Mouse (Mus musculus): ENCODE measurements around the gene Tex22.
A peak's percentile ranks its signal among the peaks of the same experiment; 100 is the strongest.

Gene Tex22

GRCm38 (mm10) chr12:113056089-113056488 lies 18.2 kb upstream of the Tex22 start:
- no peak for DNase-seq (ENCODE audit: low spot score in 2 of 2)

DNA sequence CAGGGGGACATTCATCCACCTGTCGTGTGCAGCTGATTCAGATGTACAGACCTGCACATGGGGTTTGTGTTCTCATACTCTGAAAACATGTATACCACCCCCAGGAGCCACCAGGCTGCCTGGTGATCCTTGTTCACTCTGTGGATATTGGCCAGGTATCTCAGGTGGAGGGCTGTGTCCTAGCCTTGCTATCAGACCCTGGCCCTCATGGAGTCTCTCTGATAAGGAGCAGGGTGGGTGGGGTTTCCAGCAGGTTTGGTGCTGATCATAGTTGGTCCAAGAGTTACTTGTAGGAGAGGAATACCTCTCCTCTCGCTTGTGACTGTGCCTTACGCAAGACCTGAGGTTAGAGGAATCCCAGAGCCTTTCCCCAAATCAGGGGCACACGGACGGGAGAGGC lies 14.1 kb upstream of the Tex22 start:
- no peak for DNase-seq (ENCODE audit: low spot score in 2 of 2)

DNA sequence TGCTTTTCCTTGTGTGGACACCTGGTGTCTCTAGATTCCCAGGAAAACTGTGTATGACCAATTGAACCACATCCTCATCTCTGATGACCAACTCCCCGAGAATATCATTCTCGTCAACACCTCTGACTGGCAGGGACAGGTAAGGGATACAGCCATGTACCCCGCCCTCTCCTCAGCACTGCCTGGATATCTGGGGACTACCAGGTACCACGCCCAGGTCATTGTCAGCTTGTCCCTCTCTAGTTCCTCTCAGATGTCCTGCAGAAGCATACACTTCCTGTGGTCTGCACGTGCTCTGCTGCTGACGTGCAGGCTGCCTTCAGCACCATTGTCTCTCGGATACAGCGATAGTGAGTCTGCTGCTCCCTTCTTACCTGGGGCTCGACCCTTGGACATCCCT lies 12.7 kb upstream of the Tex22 start:
- no peak for DNase-seq (ENCODE audit: low spot score in 2 of 2)

DNA sequence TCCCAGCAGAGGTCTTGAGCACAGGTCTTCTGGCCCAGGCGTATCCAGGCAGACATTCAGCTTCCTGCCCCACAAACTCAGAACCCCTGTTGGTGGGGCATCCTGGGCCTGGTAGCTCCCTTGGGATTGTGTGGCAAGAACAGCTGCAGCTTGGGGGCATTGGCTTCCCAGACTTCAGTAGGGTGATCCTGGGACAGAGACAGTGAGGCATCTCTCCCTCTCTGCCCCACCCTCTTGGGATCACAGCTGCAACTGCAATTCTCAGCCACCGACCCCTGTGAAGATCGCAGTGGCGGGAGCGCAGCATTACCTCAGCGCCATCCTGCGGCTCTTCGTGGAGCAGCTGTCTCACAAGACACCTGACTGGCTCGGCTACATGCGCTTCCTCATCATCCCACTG lies 12.1 kb upstream of the Tex22 start:
- no peak for DNase-seq (ENCODE audit: low spot score in 2 of 2)

DNA sequence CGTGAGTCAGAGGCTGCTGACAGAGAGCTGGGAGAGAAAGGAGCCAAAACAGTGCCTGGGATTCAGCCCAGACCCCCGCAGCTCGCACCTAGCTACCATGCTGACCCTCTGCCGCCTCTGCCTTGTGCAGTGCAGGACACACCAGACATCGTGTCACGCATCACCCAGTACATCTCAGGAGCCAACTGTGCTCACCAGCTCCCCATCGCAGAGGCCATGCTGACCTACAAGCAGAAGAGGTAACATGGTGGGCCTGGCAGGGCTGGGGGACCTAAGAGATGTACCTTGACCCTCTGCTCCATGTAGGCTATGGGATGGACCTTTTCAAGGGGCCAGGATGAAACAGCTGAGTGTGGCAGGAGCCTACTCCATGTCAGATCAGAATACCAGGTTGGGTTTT lies 10.6 kb upstream of the Tex22 start:
- no peak for DNase-seq (ENCODE audit: low spot score in 2 of 2)

DNA sequence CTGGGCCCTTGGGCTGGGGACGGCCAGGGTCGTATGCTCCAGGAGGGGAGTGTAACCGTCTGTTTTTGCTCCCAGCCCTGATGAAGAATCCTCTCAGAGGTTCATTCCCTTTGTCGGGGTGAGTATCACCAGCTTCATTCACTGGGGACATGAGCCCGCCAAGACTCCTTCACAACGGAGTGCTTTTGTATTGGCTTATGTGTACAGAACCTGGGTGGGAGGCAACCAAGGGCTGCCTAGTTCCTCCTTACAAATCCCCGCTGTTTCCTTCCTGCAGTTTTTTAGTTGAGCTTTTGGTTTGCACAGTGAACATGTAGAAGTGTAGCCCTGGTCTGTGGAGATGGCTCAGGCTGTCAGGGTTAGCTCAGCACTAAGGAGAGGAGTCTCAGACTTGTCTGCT lies 6.3 kb upstream of the Tex22 start:
- DNase-seq (ENCODE audit: low spot score in 2 of 2) = no peak

DNA sequence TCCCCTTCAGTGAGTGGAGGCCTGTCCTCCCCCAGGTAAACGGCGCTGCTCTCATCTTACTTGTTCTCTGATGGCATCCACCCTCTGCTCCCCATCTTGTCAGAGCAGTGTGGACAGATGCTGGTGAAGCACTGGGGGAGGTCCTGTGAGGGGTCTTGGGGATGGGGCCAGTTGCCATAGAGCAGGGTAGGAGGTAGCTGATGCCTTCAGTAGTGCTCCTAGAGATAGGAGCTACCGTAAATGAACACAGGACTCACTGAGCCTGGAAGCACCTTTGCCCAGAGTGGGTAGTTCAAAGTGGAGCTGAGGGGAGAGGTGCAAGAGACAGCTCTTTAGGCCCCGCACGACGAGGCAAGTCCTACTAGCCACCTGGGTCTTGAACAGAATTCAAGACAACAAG lies 4.9 kb upstream of the Tex22 start:
- DNase-seq (ENCODE audit: low spot score in 2 of 2) = no peak

DNA sequence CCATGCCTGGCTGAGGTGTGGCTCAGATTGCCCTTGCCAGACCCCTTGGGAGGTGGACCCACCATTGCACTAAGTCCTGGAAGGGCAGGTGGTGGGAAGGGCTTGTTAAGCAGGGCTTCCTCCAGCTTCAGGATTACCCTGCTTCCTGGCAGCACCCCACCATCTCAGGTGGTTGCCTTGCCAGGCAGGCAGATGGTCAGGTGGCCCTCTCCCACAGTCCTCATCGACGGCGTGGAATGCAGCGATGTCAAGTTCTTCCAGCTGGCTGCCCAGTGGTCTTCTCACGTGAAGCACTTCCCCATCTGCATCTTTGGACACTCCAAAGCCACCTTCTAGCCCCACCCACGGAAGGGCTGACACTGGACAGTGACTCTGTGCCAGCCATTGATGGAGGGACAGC lies 3.0 kb upstream of the Tex22 start:
- DNase-seq (ENCODE audit: low spot score in 2 of 2) = no peak

GRCm38 (mm10) chr12:113071827-113072226 lies 2.5 kb upstream of the Tex22 start:
- no peak for DNase-seq (ENCODE audit: low spot score in 2 of 2)

DNA sequence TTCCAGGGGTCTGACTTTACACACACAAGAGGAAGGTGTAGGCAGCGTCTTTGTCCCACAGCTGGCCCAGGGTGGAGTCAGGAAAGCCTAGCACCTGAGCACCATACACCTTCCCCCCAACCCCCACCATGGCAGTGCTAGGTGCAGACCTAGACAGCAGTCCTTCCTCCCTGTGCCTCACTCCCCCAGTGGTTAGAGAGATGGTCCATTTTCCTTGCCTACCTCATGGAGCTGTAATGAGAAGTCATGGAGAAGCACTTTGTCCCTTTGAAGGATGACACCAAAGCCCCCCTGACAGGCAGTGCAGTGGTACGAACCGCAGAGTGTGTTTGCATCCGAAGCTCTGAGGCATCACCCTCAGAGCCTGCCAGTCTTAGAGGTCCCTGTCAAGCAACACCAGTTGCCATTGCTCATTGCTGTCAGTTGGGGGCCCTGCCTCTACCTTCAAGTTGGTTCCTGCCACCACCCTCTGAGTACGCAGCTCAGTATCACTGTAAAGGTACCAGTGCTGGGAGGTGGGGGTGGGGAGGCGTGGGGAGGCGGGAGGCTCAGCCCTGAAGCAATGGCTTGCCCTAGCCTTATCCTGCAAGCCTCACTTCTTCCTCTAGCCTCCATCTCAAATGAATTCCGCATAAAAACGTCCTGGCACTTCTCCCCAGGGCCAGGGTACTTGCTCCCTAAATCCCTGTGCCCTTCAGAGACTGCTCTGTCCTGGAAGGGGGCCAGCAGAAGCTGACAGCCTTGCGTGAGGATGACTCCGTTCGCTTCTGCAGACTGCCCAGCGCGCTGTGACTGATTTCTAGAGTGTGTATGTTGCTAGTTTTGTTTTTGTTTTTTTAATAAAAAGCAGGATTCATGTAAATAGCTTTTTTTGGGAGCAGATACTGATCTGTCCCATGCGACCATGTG lies 628 bp upstream of the Tex22 start:
- no peak for DNase-seq (ENCODE audit: low spot score in 2 of 2)

GRCm38 (mm10) chr12:113075063-113075454 lies 757 bp downstream of the Tex22 start:
- DNase-seq (ENCODE audit: low spot score in 2 of 2) = peak; percentile 79 to 84

GRCm38 (mm10) chr12:113075486-113075885 lies 1.2 kb downstream of the Tex22 start:
- no peak for DNase-seq (ENCODE audit: low spot score in 2 of 2)

DNA sequence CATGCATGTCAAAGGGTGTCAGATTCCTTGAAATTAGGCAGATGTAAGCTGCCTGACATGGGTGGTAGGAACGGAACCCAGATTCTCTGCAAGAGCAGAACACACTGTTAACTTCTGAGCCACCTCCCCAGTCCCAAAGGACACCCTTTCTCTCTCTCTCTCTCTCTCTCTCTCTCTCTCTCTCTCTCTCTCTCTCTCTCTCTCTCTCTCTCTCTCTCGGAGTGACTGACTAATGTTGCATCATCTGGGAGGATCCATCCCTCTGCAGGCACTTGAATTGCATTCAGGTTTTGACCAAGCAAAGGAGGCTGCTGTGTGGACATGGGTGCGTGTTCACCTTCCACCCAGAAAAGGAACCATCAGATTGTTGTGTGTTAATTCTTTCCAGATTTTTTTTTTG lies 13.0 kb downstream of the Tex22 start:
- no peak for DNase-seq (ENCODE audit: low spot score in 2 of 2)

- no peak for DNase-seq (ENCODE audit: low spot score in 2 of 2)
Observed at GRCm38 (mm10) chr12:113088026-113088425, 13.7 kb downstream of the Tex22 start.

DNA sequence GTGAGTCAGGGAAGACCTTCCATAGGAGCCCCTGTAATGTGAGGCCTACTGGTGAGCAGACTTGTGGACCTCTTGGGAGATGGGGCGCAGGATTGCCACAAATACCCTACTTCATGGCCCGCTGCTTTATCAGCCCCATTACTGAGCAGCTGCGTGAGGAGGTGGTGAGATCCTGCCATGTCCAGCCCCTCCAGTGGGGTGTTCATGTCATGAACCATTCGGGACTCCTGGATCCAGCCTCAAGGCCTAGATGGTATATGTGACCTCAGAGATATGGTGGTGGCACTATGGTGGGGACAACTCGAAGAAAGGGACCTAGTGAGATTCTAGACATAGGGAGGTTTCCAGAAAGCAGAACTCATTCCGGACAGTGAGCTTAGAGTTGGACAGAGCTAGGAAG lies 14.8 kb downstream of the Tex22 start:
- no peak for DNase-seq (ENCODE audit: low spot score in 2 of 2)

DNA sequence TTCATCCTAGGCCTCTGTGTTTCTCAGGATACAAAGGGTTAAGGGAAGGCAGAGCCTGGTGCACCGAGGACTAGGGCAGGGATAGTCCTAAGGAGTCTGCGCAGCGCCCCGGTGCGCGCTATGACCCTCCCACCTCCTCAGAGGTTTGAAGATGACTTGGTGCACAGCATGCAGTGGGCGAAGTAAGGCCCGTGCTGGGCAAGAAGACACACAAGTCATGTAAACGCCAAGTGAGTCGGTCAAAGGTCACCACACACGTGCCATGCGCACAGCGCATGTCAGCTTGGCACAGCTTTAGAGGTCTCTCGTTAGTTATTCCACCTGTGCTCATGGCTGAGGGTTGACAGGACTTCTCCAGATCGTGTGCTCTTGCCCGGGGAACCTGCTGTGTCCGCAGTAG lies 15.8 kb downstream of the Tex22 start:
- no peak for DNase-seq (ENCODE audit: low spot score in 2 of 2)

GRCm38 (mm10) chr12:113097040-113097439 lies 22.7 kb downstream of the Tex22 start:
- no peak for DNase-seq (ENCODE audit: low spot score in 2 of 2)

DNA sequence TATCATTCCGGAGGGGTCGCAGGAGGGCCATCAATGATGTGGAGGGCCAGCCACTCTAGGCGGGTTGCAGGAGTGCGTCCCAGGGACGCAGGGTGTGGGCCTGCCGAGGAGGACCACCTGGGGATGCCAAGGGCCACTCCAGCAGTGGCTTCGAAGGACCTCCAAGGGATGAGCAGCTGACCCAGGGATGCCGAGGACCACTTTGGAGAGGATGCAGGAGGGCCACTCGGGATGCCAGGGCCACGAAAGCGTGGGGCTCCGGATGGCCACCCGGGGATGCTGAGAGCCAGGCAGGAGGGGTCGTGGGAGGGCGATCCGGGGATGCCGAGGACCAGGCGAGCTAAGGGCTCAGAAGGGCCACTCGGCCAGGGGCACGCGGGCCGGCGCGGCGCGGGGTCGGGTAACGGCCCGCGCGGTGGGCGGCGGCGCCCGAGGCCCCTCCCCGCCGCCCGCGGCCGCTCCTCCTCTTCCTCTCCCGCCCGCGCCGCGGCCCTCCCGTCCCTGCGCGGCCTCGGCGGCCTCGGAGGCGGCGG lies 23.5 kb downstream of the Tex22 start, which contains the start of gene Mta1:
Gene Mta1 (plus strand): TSS at position 530 of the 533 bp plus-strand sequence.
- DNase-seq (ENCODE audit: low spot score in 2 of 2) = peak in 1 of 2 experiments; percentile 48

GRCm38 (mm10) chr12:113098530-113099151 lies 24.3 kb downstream of the Tex22 start:
- peak in 1 of 2 experiments; percentile 41 for DNase-seq (ENCODE audit: low spot score in 2 of 2)

- no peak for DNase-seq (ENCODE audit: low spot score in 2 of 2)
Observed at GRCm38 (mm10) chr12:113099470-113100237, 25.4 kb downstream of the Tex22 start.

- no peak for DNase-seq (ENCODE audit: low spot score in 2 of 2)
Observed at GRCm38 (mm10) chr12:113100448-113101076, 26.3 kb downstream of the Tex22 start.
